Mouse (Mus musculus): ENCODE results near the gene Olfr1393. TPM values are rescaled to one million over a fixed set of nuclear protein-coding genes. Genes with fewer than 3 reads are reported as not detected.

Gene Olfr1393
- total and polyA plus RNA-seq, 2 experiments from 2014 or later, result 0.10 TPM; not detected in 1

GRCm38 (mm10) chr11:49241471-49241870 lies 36.6 kb upstream of the Olfr1393 start:
- Histone ChIP-seq H3K27ac (no peak overlapping the region), H3K9me3 (ENCODE audit: low read length) (no peaks in the 10 kb centered on the region), H3K4me1 (ENCODE audit: insufficient read depth, low read length) (peaks cover 6% of the 10 kb centered on the region; the same call in 1 of the 2 replicates), H3K9ac (replicated peaks; ENCODE audit: low read length) (no peak overlapping the region), H3K36me3 (ENCODE audit: insufficient read depth, low read length) (no peaks in the 10 kb centered on the region), H3K4me2 (ENCODE audit: low read depth, low read length) (no peak overlapping the region), H3K27me3 (ENCODE audit: insufficient read depth, low read length) (no peaks in the 10 kb centered on the region), H3K4me3 (ENCODE audit: low read length) (no peak overlapping the region)
- no peak for ATAC-seq
- DNase-seq (ENCODE audit: low spot score), result no peak
- TF ChIP-seq CTCF (IDR thresholded peaks at IDR 0.05; ENCODE audit: low read depth), result no peak
- WGBS, result 40% methylated on average over 1 of the region's 1 CpGs

GRCm38 (mm10) chr11:49242944-49243626 lies 35.0 kb upstream of the Olfr1393 start:
- TF ChIP-seq CTCF (IDR thresholded peaks at IDR 0.05; ENCODE audit: low read depth), result no peak
- Histone ChIP-seq H3K4me3 (ENCODE audit: low read length) (peak overlapping the region; percentile 67), H3K4me1 (ENCODE audit: insufficient read depth, low read length) (peaks cover 13% of the 10 kb centered on the region; the same call in 1 of the 2 replicates), H3K9ac (replicated peaks; ENCODE audit: low read length) (peak overlapping the region; percentile 66), H3K27me3 (ENCODE audit: insufficient read depth, low read length) (no peaks in the 10 kb centered on the region), H3K4me2 (ENCODE audit: low read depth, low read length) (peak overlapping the region; percentile 75), H3K27ac (peak overlapping the region; percentile 90), H3K9me3 (ENCODE audit: low read length) (no peaks in the 10 kb centered on the region), H3K36me3 (ENCODE audit: insufficient read depth, low read length) (no peaks in the 10 kb centered on the region)
- DNase-seq (ENCODE audit: low spot score) (no peak), ATAC-seq (peak; percentile 0)
- WGBS, result 24% methylated on average over 11 of the region's 11 CpGs

GRCm38 (mm10) chr11:49243727-49244594 lies 34.1 kb upstream of the Olfr1393 start, which contains the start of gene Mgat1:
Mgat1 (plus strand) TSS chr11:49244191.
- Histone ChIP-seq H3K4me3 (ENCODE audit: low read length) (peak within 1 kb of the TSS; percentile 67), H3K36me3 (ENCODE audit: insufficient read depth, low read length) (no peaks in the 10 kb centered on the region), H3K27ac (peak within 1 kb of the TSS; percentile 90), H3K9ac (replicated peaks; ENCODE audit: low read length) (peak within 1 kb of the TSS; percentile 66), H3K4me1 (ENCODE audit: insufficient read depth, low read length) (peaks cover 13% of the 10 kb centered on the region; the same call in 1 of the 2 replicates), H3K9me3 (ENCODE audit: low read length) (no peaks in the 10 kb centered on the region), H3K27me3 (ENCODE audit: insufficient read depth, low read length) (no peaks in the 10 kb centered on the region), H3K4me2 (ENCODE audit: low read depth, low read length) (peak within 1 kb of the TSS; percentile 75)
- peak; percentile 98 for ATAC-seq
- peak; percentile 33 for TF ChIP-seq CTCF (IDR thresholded peaks at IDR 0.05; ENCODE audit: low read depth)
- under 1% methylated on average over 58 of the region's 60 CpGs for WGBS
- DNase-seq (ENCODE audit: low spot score), result peak; percentile 97

GRCm38 (mm10) chr11:49244595-49244930 lies 33.5 kb upstream of the Olfr1393 start:
- H3K4me3 ChIP-seq (ENCODE audit: low read length), result peak overlapping the region; percentile 67
- 2% methylated on average over 4 of the region's 4 CpGs for WGBS
- peak overlapping the region; percentile 90 for H3K27ac ChIP-seq
- H3K9ac ChIP-seq (replicated peaks; ENCODE audit: low read length), result peak overlapping the region; percentile 66
- no peaks in the 10 kb centered on the region for H3K9me3 ChIP-seq (ENCODE audit: low read length)
- peak overlapping the region; percentile 75 for H3K4me2 ChIP-seq (ENCODE audit: low read depth, low read length)
- no peak for DNase-seq (ENCODE audit: low spot score)
- H3K4me1 ChIP-seq (ENCODE audit: insufficient read depth, low read length), result peaks cover 13% of the 10 kb centered on the region; the same call in 1 of the 2 replicates
- no peaks in the 10 kb centered on the region for H3K36me3 ChIP-seq (ENCODE audit: insufficient read depth, low read length)
- no peak for ATAC-seq
- TF ChIP-seq CTCF (IDR thresholded peaks at IDR 0.05; ENCODE audit: low read depth), result no peak
- no peaks in the 10 kb centered on the region for H3K27me3 ChIP-seq (ENCODE audit: insufficient read depth, low read length)

DNA sequence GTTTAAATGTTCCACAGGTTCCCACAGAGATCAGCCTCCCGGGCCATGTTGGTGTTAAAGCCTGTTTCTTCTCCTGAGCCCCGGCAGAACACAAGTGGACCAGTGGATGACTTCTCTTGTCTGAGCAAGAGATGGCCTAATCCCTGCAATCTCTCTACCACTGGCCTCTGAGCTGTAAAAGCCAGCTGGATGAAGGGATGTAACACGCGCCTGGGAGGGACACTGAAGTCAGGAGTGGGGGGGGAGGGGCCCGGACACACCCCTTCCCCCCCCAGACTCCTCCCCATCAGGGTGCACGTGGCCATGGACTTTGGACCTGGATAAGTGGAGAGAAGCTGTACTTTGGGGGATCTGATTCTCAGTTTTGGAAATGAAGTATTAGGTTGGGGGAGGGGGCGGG lies 32.9 kb upstream of the Olfr1393 start:
- ATAC-seq (no peak), DNase-seq (ENCODE audit: low spot score) (no peak)
- H3K4me1 ChIP-seq (ENCODE audit: insufficient read depth, low read length), result peaks cover 13% of the 10 kb centered on the region; the same call in 1 of the 2 replicates
- peak overlapping the region; percentile 67 for H3K4me3 ChIP-seq (ENCODE audit: low read length)
- no peaks in the 10 kb centered on the region for H3K27me3 ChIP-seq (ENCODE audit: insufficient read depth, low read length)
- H3K9me3 ChIP-seq (ENCODE audit: low read length), result no peaks in the 10 kb centered on the region
- no peak overlapping the region for H3K9ac ChIP-seq (replicated peaks; ENCODE audit: low read length)
- no peak overlapping the region for H3K27ac ChIP-seq
- no peak for TF ChIP-seq CTCF (IDR thresholded peaks at IDR 0.05; ENCODE audit: low read depth)
- peak overlapping the region; percentile 75 for H3K4me2 ChIP-seq (ENCODE audit: low read depth, low read length)
- WGBS, result 30% methylated on average over 7 of the region's 7 CpGs
- H3K36me3 ChIP-seq (ENCODE audit: insufficient read depth, low read length), result no peaks in the 10 kb centered on the region

GRCm38 (mm10) chr11:49245634-49246415 lies 32.3 kb upstream of the Olfr1393 start:
- H3K9me3 ChIP-seq (ENCODE audit: low read length), result no peaks in the 10 kb centered on the region
- H3K4me3 ChIP-seq (ENCODE audit: low read length), result no peak overlapping the region; the same call in 1 of the 2 replicates
- H3K36me3 ChIP-seq (ENCODE audit: insufficient read depth, low read length), result no peaks in the 10 kb centered on the region
- peak overlapping the region; percentile 75 for H3K4me2 ChIP-seq (ENCODE audit: low read depth, low read length)
- DNase-seq (ENCODE audit: low spot score), result no peak
- no peak overlapping the region for H3K9ac ChIP-seq (replicated peaks; ENCODE audit: low read length)
- peaks cover 13% of the 10 kb centered on the region; the same call in 1 of the 2 replicates for H3K4me1 ChIP-seq (ENCODE audit: insufficient read depth, low read length)
- no peak for ATAC-seq
- H3K27ac ChIP-seq, result no peak overlapping the region
- no peak for TF ChIP-seq CTCF (IDR thresholded peaks at IDR 0.05; ENCODE audit: low read depth)
- WGBS, result 42% methylated on average over 12 of the region's 12 CpGs
- H3K27me3 ChIP-seq (ENCODE audit: insufficient read depth, low read length), result no peaks in the 10 kb centered on the region
